Mouse (Mus musculus): ENCODE measurements at regions not wholly inside any gene's neighbourhood (a gene's known extent, or its start where the extent isn't known, plus 50 kb on each side); places are given as distances from the start of the nearest gene placed in this dataset.
A peak's percentile ranks its signal among the peaks of the same experiment; 100 is the strongest.

GRCm38 (mm10) chr2:160082106-160082653 is 251.8 kb downstream of the Gm826 start:
- Histone ChIP-seq H3K4me1 (ENCODE audit: control insufficient read depth, insufficient read depth, low read length) (no peaks in the 10 kb centered on the region), H3K4me3 (replicated peaks; ENCODE audit: extremely low read depth, low read depth, low read length) (no peak overlapping the region)
- WGBS: 58% methylated on average over 5 of the region's 5 CpGs
- TF ChIP-seq CTCF (IDR thresholded peaks at IDR 0.05; ENCODE audit: insufficient read depth, low read length): no peak
- TF ChIP-seq POLR2A (IDR thresholded peaks at IDR 0.05; ENCODE audit: borderline replicate concordance, extremely low read depth, low read depth, low read length): no peak
- DNase-seq: no peak

- no peaks in the 10 kb centered on the region for H3K4me1 ChIP-seq (ENCODE audit: control insufficient read depth, insufficient read depth, low read length)
- no peak for TF ChIP-seq CTCF (IDR thresholded peaks at IDR 0.05; ENCODE audit: insufficient read depth, low read length)
- no peak for TF ChIP-seq POLR2A (IDR thresholded peaks at IDR 0.05; ENCODE audit: borderline replicate concordance, extremely low read depth, low read depth, low read length)
- no peak overlapping the region for H3K4me3 ChIP-seq (replicated peaks; ENCODE audit: extremely low read depth, low read depth, low read length)
- no peak for DNase-seq
- WGBS: 75% methylated on average over 3 of the region's 3 CpGs
These were observed 258.3 kb downstream of the Gm826 start for GRCm38 (mm10) chr2:160075694-160076093.

- no peak for TF ChIP-seq CTCF (IDR thresholded peaks at IDR 0.05; ENCODE audit: insufficient read depth, low read length)
- TF ChIP-seq POLR2A (IDR thresholded peaks at IDR 0.05; ENCODE audit: borderline replicate concordance, extremely low read depth, low read depth, low read length): no peak
- Histone ChIP-seq H3K4me3 (replicated peaks; ENCODE audit: extremely low read depth, low read depth, low read length) (no peak overlapping the region), H3K4me1 (ENCODE audit: control insufficient read depth, insufficient read depth, low read length) (no peaks in the 10 kb centered on the region)
- 76% methylated on average over 2 of the region's 2 CpGs for WGBS
- no peak for DNase-seq
These were observed 263.5 kb downstream of the Gm826 start for GRCm38 (mm10) chr2:160070441-160070840.

GRCm38 (mm10) chr2:160068772-160069171 is 265.2 kb downstream of the Gm826 start:
- no peak overlapping the region for H3K4me3 ChIP-seq (replicated peaks; ENCODE audit: extremely low read depth, low read depth, low read length)
- H3K4me1 ChIP-seq (ENCODE audit: control insufficient read depth, insufficient read depth, low read length): no peaks in the 10 kb centered on the region
- no peak for DNase-seq
- TF ChIP-seq CTCF (IDR thresholded peaks at IDR 0.05; ENCODE audit: insufficient read depth, low read length): no peak
- TF ChIP-seq POLR2A (IDR thresholded peaks at IDR 0.05; ENCODE audit: borderline replicate concordance, extremely low read depth, low read depth, low read length): no peak
- WGBS: 73% methylated on average over 4 of the region's 4 CpGs

- no peak overlapping the region for H3K4me3 ChIP-seq (replicated peaks; ENCODE audit: extremely low read depth, low read depth, low read length)
- DNase-seq: no peak
- no peak for TF ChIP-seq CTCF (IDR thresholded peaks at IDR 0.05; ENCODE audit: insufficient read depth, low read length)
- no peak for TF ChIP-seq POLR2A (IDR thresholded peaks at IDR 0.05; ENCODE audit: borderline replicate concordance, extremely low read depth, low read depth, low read length)
- WGBS: 75% methylated on average over 9 of the region's 9 CpGs
- H3K4me1 ChIP-seq (ENCODE audit: control insufficient read depth, insufficient read depth, low read length): no peaks in the 10 kb centered on the region
These were observed 266.1 kb downstream of the Gm826 start for GRCm38 (mm10) chr2:160067904-160068303.

GRCm38 (mm10) chr2:160066491-160067303 is 267.3 kb downstream of the Gm826 start:
- Histone ChIP-seq H3K4me1 (ENCODE audit: control insufficient read depth, insufficient read depth, low read length) (no peaks in the 10 kb centered on the region), H3K4me3 (replicated peaks; ENCODE audit: extremely low read depth, low read depth, low read length) (no peak overlapping the region)
- TF ChIP-seq CTCF (IDR thresholded peaks at IDR 0.05; ENCODE audit: insufficient read depth, low read length) (no peak), POLR2A (IDR thresholded peaks at IDR 0.05; ENCODE audit: borderline replicate concordance, extremely low read depth, low read depth, low read length) (no peak)
- no peak for DNase-seq
- 41% methylated on average over 6 of the region's 6 CpGs for WGBS

- DNase-seq: no peak
- TF ChIP-seq POLR2A (IDR thresholded peaks at IDR 0.05; ENCODE audit: borderline replicate concordance, extremely low read depth, low read depth, low read length) (no peak), CTCF (IDR thresholded peaks at IDR 0.05; ENCODE audit: insufficient read depth, low read length) (peak; percentile 40)
- Histone ChIP-seq H3K4me1 (ENCODE audit: control insufficient read depth, insufficient read depth, low read length) (no peaks in the 10 kb centered on the region), H3K4me3 (replicated peaks; ENCODE audit: extremely low read depth, low read depth, low read length) (no peak overlapping the region)
- WGBS: 66% methylated on average over 4 of the region's 4 CpGs
These were observed 271.6 kb downstream of the Gm826 start for GRCm38 (mm10) chr2:160062148-160062937.

- no peak for DNase-seq
- H3K4me3 ChIP-seq (replicated peaks; ENCODE audit: extremely low read depth, low read depth, low read length): no peak overlapping the region
- no peaks in the 10 kb centered on the region for H3K4me1 ChIP-seq (ENCODE audit: control insufficient read depth, insufficient read depth, low read length)
- 74% methylated on average over 5 of the region's 5 CpGs for WGBS
- no peak for TF ChIP-seq POLR2A (IDR thresholded peaks at IDR 0.05; ENCODE audit: borderline replicate concordance, extremely low read depth, low read depth, low read length)
- no peak for TF ChIP-seq CTCF (IDR thresholded peaks at IDR 0.05; ENCODE audit: insufficient read depth, low read length)
These were observed 273.9 kb downstream of the Gm826 start for GRCm38 (mm10) chr2:160060091-160060490.

- TF ChIP-seq POLR2A (IDR thresholded peaks at IDR 0.05; ENCODE audit: borderline replicate concordance, extremely low read depth, low read depth, low read length) (no peak), CTCF (IDR thresholded peaks at IDR 0.05; ENCODE audit: insufficient read depth, low read length) (no peak)
- no peak for DNase-seq
- Histone ChIP-seq H3K4me1 (ENCODE audit: control insufficient read depth, insufficient read depth, low read length) (no peaks in the 10 kb centered on the region), H3K4me3 (replicated peaks; ENCODE audit: extremely low read depth, low read depth, low read length) (no peak overlapping the region)
- 66% methylated on average over 6 of the region's 6 CpGs for WGBS
These were observed 276.8 kb downstream of the Gm826 start for GRCm38 (mm10) chr2:160057211-160057610.

All from lung, adult 2 months (tissue).